Mouse (Mus musculus): ENCODE measurements around the gene Ngly1. TPM values are rescaled to one million over a fixed set of nuclear protein-coding genes. Genes with fewer than 3 reads are reported as not detected.

The Ngly1 gene
- total RNA-seq (2021), result 10 to 100 TPM; 42.6 to 49.3 TPM
- long read RNA-seq, experiment 1, transcript Ngly1-201 (12 exons, 2,935 nt), result major isoform, 23 of 28 reads
- long read RNA-seq, experiment 1, partial matches to known transcripts, result 2 of 28 reads
- long read RNA-seq, experiment 1, other reads (novel, unspliced or antisense), result 2 of 28 reads
- long read RNA-seq, experiment 2, transcript Ngly1-201 (12 exons, 2,935 nt), result major isoform, 63 of 77 reads
- long read RNA-seq, experiment 2, partial matches to known transcripts, result 5 of 77 reads
- long read RNA-seq, experiment 2, other reads (novel, unspliced or antisense), result 9 of 77 reads

DNA sequence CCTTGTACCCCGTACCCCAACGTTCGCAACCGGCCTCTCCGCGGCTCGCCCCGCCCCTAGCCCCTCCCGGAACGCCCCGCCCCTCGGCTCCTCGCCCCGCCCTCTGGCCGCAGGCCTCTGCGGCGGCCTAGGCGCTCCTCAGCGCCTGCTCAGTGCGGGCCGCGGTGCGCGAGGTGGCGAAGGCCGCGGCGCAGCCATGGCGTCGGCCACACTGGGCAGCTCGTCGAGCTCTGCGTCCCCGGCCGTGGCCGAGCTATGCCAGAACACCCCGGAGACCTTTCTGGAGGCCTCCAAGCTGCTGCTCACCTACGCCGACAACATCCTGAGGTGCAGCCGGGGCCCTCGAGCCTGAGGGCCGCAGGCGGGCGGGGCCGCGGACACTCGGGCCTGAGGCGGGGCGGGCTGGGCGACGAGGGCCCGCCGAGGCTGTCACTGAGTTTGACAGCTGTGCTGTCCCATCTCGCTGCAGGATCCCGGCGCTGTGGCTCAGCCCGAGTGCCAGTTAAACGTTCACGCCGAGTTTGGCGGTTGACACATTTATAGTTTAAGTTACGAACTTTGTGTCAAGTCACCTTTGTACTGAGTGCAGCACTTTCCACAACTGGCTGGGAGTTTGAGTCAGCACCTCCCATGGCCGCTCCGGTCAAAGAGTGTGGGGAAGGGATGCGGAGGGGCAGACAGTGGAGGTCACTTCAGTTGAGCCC is at the start of gene Ngly1, which contains the start of gene Oxsm:
Ngly1 (plus strand) TSS at position 110 of the 704 bp plus-strand sequence.
Oxsm (minus strand) TSS at position 638 of the 704 bp plus-strand sequence.
- peak; percentile 66 to 81 for DNase-seq (ENCODE audit: low spot score in 2 of 2)

GRCm38 (mm10) chr14:16200220-16200912 is 48.7 kb upstream of the Ngly1 start:
- DNase-seq (ENCODE audit: low spot score in 2 of 2), result no peak

DNA sequence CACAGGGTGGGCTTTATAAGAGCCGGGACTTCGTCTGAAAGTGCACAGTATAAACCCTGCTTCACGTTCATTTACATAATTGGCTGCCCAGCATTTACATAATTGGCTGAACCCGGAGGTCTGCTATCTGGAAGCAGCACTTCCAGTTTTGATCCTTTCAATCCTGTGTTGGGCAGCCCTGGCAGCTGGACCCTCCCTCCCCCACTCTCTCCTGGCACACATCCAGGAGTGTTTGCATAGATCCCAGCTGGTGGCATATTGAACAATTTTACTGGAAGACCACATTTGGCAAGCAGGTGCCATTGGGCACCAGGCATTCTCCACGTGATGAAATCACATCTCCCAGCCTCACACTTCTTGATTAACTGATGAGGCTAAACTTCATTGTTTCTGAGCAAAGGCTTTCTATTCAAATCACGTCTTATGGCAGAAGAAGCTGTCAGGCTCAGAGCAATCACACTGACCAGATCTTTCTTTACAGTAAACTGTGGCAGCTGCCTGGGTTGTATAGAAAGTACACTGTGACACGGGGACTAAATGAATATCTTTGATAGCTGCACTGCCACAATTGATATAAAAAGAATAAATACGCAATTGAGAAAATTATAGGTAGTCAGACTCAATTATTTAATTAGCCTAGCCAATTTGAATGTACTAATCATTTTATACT is 48.0 kb upstream of the Ngly1 start:
- DNase-seq (ENCODE audit: low spot score in 2 of 2), result no peak

- no peak for DNase-seq (ENCODE audit: low spot score in 2 of 2)
Observed at GRCm38 (mm10) chr14:16201673-16202072, 47.4 kb upstream of the Ngly1 start.

- DNase-seq (ENCODE audit: low spot score in 2 of 2), result no peak
Observed at GRCm38 (mm10) chr14:16207722-16208121, 41.4 kb upstream of the Ngly1 start.

- no peak for DNase-seq (ENCODE audit: low spot score in 2 of 2)
Observed at GRCm38 (mm10) chr14:16219015-16219414, 30.1 kb upstream of the Ngly1 start.

GRCm38 (mm10) chr14:16229395-16229794 is 19.7 kb upstream of the Ngly1 start:
- no peak for DNase-seq (ENCODE audit: low spot score in 2 of 2)

GRCm38 (mm10) chr14:16230581-16230980 is 18.5 kb upstream of the Ngly1 start:
- DNase-seq (ENCODE audit: low spot score in 2 of 2), result no peak

GRCm38 (mm10) chr14:16233515-16233914 is 15.6 kb upstream of the Ngly1 start:
- DNase-seq (ENCODE audit: low spot score in 2 of 2), result no peak

GRCm38 (mm10) chr14:16236466-16236865 is 12.6 kb upstream of the Ngly1 start:
- no peak for DNase-seq (ENCODE audit: low spot score in 2 of 2)

GRCm38 (mm10) chr14:16242193-16242815 is 6.8 kb upstream of the Ngly1 start:
- DNase-seq (ENCODE audit: low spot score in 2 of 2), result no peak

DNA sequence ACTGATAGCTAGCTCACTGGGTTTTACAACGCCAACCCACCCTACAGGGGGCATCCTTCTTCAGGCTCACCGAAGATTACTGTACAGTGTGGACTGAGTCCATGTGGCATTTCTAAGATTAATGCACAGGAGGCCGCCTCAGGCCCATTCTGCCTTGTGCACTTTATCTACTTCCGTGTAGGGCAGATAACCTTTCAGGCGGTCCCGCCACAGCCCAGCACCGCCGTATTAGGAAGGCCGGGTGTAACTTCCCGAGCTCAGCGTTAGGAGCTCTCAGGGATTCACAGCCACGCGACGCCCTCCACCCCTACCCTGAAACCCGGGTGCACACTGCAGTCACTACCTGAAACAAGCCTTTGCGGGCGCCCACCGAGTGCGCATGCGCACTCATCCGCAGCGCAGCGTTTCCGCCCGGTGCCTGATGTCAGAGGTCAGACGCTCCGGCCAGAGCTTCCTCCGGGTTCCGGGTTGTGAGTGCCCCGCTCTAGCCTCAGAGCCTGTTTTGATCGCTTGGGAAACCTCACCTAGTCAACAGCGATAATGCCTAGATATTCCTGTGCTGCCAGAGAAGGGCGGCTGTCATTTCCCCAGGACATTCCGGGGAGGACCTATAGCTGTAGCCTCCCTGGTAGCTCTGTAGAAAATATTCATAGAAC is 6.0 kb upstream of the Ngly1 start:
- DNase-seq (ENCODE audit: low spot score in 2 of 2), result peak; percentile 83 to 86

DNA sequence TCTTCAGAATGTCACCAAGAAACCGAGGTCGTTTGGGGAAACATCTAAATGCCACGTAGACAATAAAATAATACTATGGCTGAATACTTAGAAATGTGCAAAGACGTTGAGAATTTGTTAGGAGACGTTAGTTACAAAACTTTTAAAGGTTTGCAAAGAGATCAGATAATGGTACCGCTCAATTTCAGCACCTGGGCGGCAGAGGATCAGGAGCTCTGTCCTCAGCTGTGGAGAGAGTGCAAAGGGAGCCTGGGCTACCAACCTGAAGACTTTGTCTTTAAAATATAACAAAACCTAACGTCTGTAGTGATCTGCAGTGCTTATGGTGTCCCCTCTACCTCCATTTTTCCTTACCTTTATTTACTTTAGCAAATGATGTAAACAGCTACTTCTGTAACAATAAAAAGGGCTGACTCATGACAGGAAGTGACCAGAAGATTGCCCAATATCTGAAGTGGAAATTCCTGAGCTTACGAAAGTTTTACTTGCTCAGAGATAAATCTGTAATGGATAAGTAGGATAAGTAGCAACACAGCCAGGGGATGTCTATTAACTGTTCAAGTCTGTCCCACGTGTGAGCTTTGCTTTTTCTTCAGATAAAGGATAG is 5.4 kb upstream of the Ngly1 start:
- DNase-seq (ENCODE audit: low spot score in 2 of 2), result no peak

DNA sequence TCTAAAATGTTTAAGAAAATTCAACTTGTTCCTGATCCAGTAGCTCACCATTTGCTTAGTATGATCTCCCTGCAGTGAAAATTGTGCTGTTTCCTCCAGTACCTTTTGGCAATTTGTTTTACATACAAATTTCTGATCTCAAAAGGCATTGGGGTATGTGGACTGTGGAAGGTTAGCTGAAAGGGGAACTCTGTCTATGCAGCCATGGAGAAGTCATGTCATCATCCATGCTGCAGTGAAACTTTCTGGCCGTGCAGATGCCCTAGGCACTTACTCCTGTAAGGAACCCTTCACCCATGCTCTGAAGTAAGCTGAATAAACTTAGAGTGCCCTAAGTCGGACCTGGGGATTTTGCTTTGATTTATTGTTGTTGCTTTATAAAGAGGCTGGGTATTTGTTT is 4.7 kb upstream of the Ngly1 start:
- no peak for DNase-seq (ENCODE audit: low spot score in 2 of 2)

DNA sequence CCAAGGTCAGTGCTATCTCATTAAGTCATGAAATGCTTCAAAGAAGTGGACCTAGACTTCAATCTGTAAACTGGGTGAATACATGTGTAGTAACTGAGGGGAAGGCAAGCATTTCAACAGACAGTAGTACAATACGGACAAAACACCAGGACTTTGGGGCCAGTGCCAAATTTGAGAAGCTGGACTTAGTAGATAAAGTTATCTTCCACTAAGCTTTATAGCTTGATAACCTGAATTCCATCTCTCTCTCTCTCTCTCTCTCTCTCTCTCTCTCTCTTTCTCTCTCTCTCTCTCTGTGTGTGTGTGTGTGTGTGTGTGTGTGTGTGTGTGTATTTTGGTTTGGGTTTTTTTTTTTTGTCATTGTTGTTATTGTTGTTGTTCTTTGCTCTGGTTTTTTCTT is 4.0 kb upstream of the Ngly1 start:
- DNase-seq (ENCODE audit: low spot score in 2 of 2), result no peak

GRCm38 (mm10) chr14:16246340-16246912 is 2.7 kb upstream of the Ngly1 start:
- DNase-seq (ENCODE audit: low spot score in 2 of 2), result no peak

GRCm38 (mm10) chr14:16248135-16248534 is 945 bp upstream of the Ngly1 start:
- DNase-seq (ENCODE audit: low spot score in 2 of 2), result no peak

GRCm38 (mm10) chr14:16248603-16249157 is 400 bp upstream of the Ngly1 start:
- no peak for DNase-seq (ENCODE audit: low spot score in 2 of 2)

DNA sequence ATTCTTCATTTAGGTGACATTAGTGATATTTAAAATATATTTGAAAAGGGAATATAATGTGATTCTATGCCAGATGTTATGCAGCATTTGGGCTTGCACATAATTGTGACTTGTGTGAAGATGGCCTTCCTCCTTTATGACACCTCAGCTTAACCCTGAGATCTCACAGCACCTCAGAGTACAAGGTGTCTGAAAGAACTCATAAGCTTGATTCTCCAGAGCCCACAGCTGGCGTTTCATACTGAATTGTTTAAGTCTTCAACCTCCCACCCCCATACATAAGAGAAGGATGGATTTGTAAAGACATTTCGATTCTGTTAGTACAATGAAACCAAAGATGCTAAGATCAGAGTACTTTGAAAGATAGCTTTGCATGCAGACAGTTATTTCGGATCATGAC is 1.0 kb downstream of the Ngly1 start:
- no peak for DNase-seq (ENCODE audit: low spot score in 2 of 2)

All from adrenal gland, postnatal 4 days (tissue).